Mouse (Mus musculus) olfactory bulb, adult 2 months (tissue): ENCODE measurements at regions not wholly inside any gene's neighbourhood (a gene's known extent, or its start where the extent isn't known, plus 50 kb on each side); places are given as distances from the start of the nearest gene placed in this dataset.

Experiments
- H3K27ac ChIP-seq: fragments of 200-500 bp; 2 replicates; pipeline ENCODE4 v1.5.1; 2012; ENCODE audit warnings: low read depth, low read length; ENCODE audit not compliant: insufficient read depth
- H3K4me1 ChIP-seq: fragments of 200-500 bp; 2 replicates; pipeline ENCODE4 v1.6.1; 2012; ENCODE audit warnings: low read length; ENCODE audit not compliant: control insufficient read depth, insufficient read depth
- H3K4me3 ChIP-seq: fragments of 200-500 bp; 2 replicates; pipeline ENCODE4 v1.5.1; 2012; ENCODE audit warnings: mild to moderate bottlenecking, low read depth, low read length, moderate library complexity; ENCODE audit not compliant: insufficient read depth
- CTCF ChIP-seq: fragments of 200-500 bp; IDR thresholded peaks from 2 replicates; pipeline ENCODE4 v1.5.1; 2012; ENCODE audit warnings: low read depth, mild to moderate bottlenecking, low read length, moderate library complexity; ENCODE audit not compliant: insufficient read depth
- POLR2A ChIP-seq: fragments of 200-500 bp; IDR thresholded peaks from 2 replicates; pipeline ENCODE4 v1.6.1; 2012; ENCODE audit warnings: mild to moderate bottlenecking, low read depth, low read length, moderate library complexity; ENCODE audit not compliant: insufficient read depth
- WGBS: fragments of 180-500 bp; shearing (Covaris S2); methylation state at CpG from one replicate; pipeline ENCODE4 v1.1.7; 2018; 5-methylcytosine and 5-hydroxymethylcytosine counted together

- Histone ChIP-seq H3K4me1 (no peaks in the 10 kb centered on the region), H3K27ac (no peak overlapping the region), H3K4me3 (no peak overlapping the region)
- TF ChIP-seq POLR2A (no peak), CTCF (no peak)
- 53% methylated on average over 2 of the region's 2 CpGs for WGBS
Observed at GRCm38 (mm10) chr7:77786801-77787200, 951.0 kb downstream of the Ntrk3 start.

DNA sequence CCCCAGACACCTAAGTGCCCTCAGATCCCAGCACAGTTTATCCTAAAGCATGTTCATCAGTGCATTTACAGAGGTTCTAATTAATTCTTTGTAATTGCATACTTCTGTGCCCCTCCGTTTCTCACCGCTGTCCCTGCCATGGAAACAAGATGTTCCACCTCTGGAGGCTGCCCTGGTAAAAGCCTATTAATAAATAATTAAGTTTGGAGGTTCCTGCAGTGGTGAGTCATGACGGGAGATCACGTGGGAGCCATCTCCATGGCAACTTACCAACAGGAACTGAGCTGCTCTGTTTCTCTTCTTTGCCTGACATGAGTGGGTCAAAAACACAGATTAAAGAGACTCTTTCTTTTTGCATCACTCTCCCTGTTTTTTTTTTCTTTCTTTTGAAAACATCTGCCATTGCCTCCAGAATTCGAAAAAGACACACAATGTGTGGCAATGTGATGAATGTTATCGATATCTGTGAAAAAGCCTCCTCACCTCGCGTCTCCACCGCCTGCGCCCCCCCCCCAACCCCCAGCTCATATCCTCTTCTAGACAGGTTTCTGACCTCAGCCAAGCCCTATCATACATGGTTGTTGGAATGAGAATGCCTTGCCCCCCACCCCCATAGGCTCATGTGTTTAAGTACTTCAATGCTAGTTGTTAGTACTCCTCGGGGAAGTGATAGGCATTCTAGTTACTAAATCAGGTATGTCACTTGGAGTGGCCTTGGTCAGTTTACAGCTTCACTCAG is 965.9 kb downstream of the Ntrk3 start:
- H3K4me1 ChIP-seq: 0 out of 2 replicates have a peak, but pooled peaks cover 2% of the 10 kb centered on the region
- 43% methylated on average over 11 of the region's 11 CpGs for WGBS
- no peak for TF ChIP-seq CTCF
- TF ChIP-seq POLR2A: no peak
- no peak overlapping the region for H3K27ac ChIP-seq
- peak overlapping the region; percentile 13; the same call in 1 of the 2 replicates for H3K4me3 ChIP-seq

- 93% methylated on average over 4 of the region's 4 CpGs for WGBS
- no peak overlapping the region for H3K27ac ChIP-seq
- TF ChIP-seq POLR2A: no peak
- TF ChIP-seq CTCF: no peak
- H3K4me1 ChIP-seq: no peaks in the 10 kb centered on the region
- no peak overlapping the region for H3K4me3 ChIP-seq
Observed at GRCm38 (mm10) chr7:77738996-77739765, 998.6 kb downstream of the Ntrk3 start.
